Mouse (Mus musculus): ENCODE measurements at regions not wholly inside any gene's neighbourhood (a gene's known extent, or its start where the extent isn't known, plus 50 kb on each side); places are given as distances from the start of the nearest gene placed in this dataset.

DNA sequence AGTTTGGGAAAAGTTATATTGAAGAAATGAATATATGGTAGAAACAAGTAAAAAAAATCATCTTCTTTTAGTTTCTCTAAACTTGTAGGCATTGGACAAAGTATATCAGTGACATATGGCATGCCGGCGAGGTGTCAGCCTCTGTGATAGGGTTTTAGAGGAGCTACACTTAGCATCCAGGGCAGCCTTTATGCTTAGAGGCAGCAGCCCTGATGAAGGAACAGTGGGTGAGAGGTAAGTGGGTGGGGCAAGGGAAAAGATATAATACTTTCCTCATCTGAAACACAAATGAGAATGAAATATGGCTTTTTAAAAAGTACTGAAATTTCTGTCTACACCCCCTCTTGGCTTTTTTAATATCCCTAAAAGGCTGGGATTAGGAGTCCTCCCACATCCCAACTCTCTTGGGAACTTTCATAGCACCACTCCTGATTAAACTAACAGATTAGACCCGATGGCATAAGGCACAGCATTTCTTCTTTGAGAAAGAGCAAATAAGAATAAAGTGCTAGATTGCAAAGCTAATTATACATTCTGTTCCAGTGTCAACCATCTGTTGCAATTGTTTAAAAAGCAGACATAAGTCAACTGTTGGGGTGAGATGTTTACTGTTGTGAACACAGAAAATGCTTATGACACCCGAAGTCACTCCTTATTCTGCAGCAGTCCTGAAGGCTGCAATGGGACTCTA, 785.0 kb downstream of the Cdh11 start:
- TF ChIP-seq EP300 (IDR thresholded peaks at IDR 0.05; ENCODE audit: insufficient read depth, low read depth, low read length): no peak
- TF ChIP-seq CTCF (IDR thresholded peaks at IDR 0.05): no peak

Measured in heart, adult 2 months (tissue).